Mouse (Mus musculus): Measurements from ENCODE around the gene Ache.

Ache gene

DNA sequence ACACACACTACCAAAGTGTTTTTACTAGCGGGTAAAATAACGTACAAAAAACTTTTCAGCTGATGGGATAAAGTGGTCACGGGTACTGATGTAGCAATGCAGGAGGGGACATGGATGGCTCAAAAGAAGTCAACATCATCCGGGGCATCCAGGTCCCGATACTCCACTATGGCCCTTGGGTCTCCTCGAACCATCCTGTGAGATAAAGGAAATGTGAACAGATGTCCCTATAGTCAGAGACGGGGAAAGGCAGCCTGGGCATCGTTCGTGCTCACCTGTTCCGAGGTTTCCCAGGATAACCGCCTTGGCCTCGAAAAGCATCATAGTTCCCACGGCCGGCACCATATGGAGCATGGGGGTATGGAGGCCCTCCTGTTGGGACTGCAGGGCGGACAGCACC, 8.4 kb downstream of the Ache start:
- no peak for DNase-seq (ENCODE audit: low spot score)

DNA sequence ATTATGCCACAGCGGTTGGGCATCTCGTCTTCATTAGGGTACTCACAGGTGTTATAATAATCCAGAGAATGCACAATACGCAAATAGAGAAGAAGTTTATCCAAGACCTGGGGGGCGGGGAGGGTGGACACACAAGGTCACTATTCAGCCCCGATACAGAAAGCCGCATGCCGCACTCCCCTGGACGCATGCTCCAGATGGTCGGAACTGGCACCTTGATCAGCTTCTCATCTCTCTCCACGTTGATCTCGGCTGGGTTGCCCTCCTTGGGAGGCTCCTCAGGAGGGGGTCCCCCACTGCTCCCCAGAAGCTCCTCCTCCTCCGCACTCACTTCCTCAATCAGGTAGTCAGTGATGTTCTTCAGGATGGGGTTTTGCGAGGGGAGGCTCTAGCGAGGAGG, 9.8 kb downstream of the Ache start:
- no peak for DNase-seq (ENCODE audit: low spot score)

DNA sequence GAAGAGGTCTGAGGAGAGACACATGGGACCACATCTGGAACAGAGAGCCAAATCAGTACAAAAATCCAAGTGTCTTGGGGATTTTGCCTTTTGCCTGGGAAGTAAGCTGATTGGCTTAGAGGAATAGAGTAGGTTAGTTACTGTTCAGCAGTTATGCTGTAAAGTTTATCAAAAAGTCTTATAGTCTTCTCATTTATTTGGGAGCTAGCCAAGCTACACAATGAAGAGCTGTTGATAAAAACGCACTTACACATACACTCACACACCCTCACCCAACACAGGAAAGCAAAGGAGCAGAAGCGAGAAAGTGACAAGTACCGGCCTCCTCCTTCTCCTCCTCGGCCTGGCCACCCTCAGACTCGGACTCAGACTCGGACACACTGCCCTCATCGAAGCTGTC, 11.9 kb downstream of the Ache start:
- DNase-seq (ENCODE audit: low spot score): no peak

DNA sequence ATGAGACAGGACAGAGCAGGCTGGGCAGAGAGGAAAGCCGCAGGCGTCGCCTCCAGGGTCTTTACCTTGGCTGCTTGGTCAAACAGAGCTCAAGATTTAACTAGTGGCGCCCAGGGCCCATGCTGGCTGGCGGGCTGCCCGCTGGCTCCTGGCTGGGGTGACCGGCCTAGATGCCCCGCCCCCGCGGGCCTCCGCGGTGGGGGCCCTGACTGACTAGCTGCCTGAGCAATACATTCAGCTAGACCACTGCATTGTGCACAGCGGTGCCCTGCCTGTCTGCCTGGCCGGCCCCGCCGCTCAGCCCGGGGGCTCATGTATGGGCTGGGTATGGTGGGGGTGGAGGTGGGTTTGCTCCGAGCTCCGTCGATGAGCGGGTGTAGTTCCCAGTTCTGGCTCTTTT, 13.9 kb downstream of the Ache start:
- DNase-seq (ENCODE audit: low spot score): no peak

- DNase-seq (ENCODE audit: low spot score): no peak
Measured at GRCm38 (mm10) chr5:137303609-137304008, 16.3 kb downstream of the Ache start.

DNA sequence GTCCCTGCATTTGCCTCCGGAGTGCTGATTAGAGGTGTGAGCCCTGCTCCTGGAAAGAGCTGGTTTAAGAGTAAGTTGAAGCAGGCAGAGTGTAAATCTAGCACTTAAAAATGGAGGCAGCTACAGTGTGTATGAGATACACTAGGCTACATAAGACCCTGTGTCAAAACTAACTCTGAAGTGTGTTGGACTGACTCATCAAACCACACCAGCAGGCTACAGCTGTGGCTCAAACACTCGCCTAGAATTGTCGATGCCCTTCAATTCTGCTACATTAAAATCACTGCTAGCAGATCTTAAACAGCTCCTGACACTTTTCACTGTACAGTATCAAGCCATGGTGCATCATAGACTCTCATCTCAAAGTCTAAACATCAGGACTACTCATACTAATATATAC, 16.8 kb downstream of the Ache start:
- no peak for DNase-seq (ENCODE audit: low spot score)

GRCm38 (mm10) chr5:137304816-137305215, 17.5 kb downstream of the Ache start:
- DNase-seq (ENCODE audit: low spot score): no peak

GRCm38 (mm10) chr5:137305822-137306221, 18.5 kb downstream of the Ache start:
- DNase-seq (ENCODE audit: low spot score): no peak

DNA sequence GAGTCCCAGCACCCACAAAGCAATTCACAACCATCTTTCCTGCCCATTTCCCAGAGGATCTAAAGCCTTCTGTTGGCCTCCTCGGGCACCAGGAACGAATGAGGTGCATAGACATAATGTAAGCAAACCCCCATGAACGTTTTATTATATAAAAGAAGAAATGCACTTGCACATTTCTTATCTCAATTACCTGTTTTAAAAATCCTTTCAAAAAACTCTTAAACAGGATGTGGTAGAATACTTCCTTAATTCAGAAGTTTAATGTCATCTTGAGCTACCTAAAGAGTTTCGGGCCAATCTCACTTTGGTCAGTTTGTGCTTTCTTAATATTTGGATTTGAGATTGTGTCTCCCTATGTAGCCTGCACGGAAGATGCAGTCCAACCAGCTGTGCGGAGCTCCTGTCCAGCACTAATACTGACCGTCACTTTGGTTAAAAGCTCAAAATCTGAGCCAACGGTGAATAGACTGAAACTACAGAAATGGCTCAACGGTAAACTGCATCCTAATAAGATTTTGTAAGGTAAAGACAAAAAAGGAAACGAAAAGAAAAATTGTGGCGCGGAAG, 19.2 kb downstream of the Ache start:
- no peak for DNase-seq (ENCODE audit: low spot score)

DNA sequence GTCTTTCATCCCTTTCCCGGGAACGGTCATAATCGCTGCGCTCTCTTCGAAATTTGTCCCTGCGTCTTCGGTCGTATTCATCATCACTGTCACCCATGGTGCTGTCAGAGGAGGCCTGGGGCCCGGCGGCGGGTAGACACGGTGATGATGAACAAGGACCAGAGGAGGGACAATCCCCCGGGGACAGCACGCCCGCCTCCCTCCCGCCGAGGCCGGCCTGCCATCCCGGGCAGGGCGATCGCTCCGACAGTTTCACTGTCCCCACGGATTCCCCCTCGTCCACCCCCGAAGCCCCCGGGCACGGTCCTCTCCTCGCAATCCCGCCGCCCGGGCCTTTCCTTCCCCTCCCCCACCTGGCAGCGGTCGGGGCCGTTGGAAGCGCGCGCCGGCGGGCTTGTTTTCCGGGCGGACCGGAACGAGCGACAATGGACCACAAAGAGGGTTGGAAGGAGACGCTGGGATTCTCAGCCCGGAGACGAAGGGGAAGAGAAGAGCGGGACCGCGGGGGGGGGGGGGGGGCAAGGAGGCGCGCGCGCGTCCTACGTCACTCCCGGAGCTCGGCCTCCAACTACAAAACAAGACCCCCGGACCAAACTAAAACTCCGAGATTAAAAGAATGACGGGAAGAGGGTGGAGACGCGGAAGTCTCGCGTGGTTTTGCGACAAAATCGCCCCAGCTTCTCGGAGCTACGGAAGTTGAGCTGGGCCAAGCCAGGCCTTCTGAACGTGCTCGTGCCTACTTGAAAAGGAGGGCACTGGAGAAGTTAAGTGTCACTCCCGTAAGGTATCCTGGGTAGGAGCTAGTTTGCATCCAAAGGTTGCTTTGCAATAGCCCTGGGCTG, 20.0 kb downstream of the Ache start, which contains the start of gene Srrt:
Gene Srrt, minus strand, starts transcription at position 604 of the 842 bp plus-strand sequence.
- DNase-seq (ENCODE audit: low spot score): peak; percentile 96

GRCm38 (mm10) chr5:137308356-137308755, 21.0 kb downstream of the Ache start:
- DNase-seq (ENCODE audit: low spot score): no peak

DNA sequence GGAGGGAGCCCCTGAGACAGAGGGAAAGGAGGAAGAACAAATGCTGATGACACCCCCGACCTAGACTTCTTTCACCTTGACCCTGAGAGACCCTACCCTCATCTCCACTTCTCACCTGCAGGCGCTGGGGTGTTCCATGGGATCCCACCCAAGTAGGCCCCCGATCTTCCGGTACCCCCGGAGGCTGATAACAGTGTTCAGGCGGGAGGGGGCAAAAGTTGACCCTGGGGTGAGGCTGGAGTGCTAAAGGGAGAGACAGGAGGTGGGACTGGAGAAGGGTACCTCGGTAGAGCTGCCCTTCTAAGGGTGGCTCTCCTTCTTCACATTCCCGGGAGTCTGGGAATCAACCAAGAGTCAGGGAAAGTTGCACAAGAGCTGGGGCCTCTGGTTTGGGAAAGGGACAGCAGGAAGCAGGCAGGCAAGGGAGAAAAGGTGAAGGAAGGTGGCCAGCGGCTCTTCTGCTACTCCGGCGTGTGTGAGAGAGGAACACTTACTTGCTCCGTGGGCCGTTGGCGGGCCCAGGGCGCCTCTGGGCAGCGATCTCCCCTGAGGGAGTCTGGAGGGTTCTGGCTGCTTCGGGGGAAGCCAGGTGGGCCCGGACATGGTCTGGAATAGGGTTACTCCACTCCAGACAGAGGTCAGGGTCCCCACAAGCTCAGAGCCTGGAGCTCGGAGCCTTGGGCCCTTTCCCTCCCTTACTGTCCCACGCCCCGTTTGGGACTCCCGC, 26.3 kb downstream of the Ache start:
- peak; percentile 20 for DNase-seq (ENCODE audit: low spot score)

DNA sequence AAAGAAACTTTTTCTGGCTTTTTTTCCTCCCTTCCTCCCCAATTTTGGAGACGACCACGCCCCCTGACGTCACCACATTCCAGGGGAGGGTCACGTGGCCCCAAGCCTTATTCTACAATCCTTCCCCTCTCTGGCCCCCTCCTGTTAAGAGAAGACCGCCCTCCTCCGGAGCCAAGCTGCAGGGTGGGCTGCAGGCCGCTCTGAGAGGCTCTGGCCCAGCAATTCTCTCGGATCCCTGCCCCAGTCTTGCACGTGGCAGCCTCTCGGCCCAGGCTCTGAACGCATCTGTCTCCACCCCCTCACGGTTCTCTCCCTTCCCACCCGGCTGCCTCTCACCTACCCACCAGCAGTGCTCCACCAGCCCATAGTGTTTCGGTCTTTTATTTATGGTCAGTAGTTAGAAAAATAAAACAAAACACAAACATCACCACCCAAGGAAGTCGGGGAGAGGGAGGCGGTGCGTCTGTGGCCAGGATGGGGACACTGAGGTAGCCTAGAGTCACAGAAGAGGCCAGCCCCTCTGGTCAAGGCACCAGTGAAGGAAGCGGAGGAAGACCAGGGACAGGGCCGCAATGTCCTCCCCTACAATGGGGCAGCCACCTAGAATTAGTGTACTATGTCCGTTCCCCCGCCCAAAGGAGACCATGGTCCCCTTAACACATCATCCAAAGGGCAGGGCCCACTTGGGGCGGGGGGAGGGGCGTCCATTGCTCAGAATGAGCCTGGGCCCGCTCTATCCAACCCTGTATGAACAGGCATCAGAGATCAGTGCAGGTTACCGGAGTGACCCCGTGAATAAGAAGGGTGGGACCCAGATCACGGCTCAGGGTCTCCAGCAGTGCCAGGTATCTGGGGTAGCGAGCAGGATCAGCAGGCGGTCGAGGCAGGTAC, 27.1 kb downstream of the Ache start, which contains the start of gene Trip6:
Gene Trip6, minus strand, starts transcription at position 212 of the 891 bp plus-strand sequence.
- DNase-seq (ENCODE audit: low spot score): peak; percentile 93

GRCm38 (mm10) chr5:137315084-137315903, 28.0 kb downstream of the Ache start:
- DNase-seq (ENCODE audit: low spot score): no peak

DNA sequence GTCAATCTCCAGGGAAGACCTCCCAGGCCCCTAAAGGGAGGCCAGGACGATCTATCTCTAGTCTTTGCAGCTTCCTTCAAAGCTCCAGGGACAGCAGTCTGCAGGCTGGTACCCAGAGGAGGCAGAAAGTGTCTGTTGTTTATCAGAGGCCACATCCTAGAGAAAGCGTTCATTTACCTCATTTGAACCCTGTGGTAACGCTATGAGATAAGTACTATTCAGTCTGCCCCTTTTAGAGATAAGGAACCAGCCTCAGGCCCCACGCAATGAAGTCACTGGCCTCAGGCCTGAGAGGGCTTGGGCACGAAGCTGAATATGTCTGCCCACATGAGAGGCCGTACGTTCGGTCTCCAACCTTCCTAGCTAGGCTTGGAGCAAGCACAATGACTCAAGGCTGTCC, 30.0 kb downstream of the Ache start:
- DNase-seq (ENCODE audit: low spot score): no peak

DNA sequence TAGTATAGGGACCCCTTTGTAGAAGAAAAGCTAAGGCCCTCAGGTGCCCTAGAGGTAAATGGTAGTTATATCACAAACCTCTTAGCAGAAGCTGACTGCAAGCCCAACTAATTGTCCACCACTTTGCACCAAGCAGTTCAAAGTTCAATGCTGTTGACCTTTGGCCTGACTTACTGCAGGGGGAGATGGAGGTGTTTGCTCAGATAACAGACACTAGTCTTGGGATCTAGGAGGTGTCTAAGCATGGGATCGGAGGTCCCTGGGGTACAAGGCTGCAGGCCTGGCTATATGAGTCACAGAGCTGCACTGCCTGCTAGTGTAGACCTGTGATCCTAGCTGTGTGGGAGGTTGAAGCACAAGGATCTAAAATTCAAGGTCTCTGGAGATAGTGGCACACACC, 31.3 kb downstream of the Ache start:
- peak; percentile 85 for DNase-seq (ENCODE audit: low spot score)

DNA sequence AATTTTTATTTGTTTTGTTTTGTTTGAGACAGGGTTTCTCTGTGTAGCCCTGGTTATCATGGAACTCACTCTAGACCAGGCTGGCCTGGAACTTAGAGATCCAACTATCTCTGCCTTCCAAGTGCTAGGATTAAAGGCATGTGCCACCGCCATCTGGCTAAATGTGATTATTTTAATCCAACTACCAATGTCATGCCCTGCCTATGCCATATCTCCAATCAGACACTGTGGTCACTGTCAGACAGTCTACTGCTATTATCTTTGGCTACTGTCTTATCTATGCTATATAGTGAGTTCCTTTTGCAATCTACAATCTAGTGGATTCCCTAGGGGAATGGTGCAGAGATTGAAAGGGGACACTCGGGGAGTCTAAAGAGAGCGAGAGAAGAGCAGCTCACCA, 33.7 kb downstream of the Ache start:
- DNase-seq (ENCODE audit: low spot score): no peak

GRCm38 (mm10) chr5:137330910-137331309, 43.6 kb downstream of the Ache start:
- DNase-seq (ENCODE audit: low spot score): no peak

- DNase-seq (ENCODE audit: low spot score): no peak
Measured at GRCm38 (mm10) chr5:137332857-137333511, 45.7 kb downstream of the Ache start.

- DNase-seq (ENCODE audit: low spot score): peak; percentile 93
Measured at GRCm38 (mm10) chr5:137333512-137334174, 46.3 kb downstream of the Ache start, which contains the start of gene Slc12a9. Slc12a9 (minus strand) TSS chr5:137333597.
